Mouse (Mus musculus) layer of hippocampus, postnatal 14 days (tissue): ENCODE results near the gene Olfr201. TPM values are rescaled to one million over a fixed set of nuclear protein-coding genes. Genes with fewer than 3 reads are reported as not detected.
"Not testable (repeated sequence)": the region's sequence is repeated elsewhere in the genome, so short reads cannot be mapped to it uniquely, and the experiment has no call there.

Source experiments
- DNase-seq, 2 experiments: peaks; one replicate each; pipeline ENCODE4 v3.0.0; 2021 to 2022; ENCODE audit warnings: low spot score in 2 of 2, mixed read lengths in 1 of 2
- long read RNA-seq, 2 experiments: library from polyadenylated mRNA; stranded (forward); transcript quantifications; one replicate each; pipeline ENCODE4 v2.0.0; 2021
- total RNA-seq, 2 experiments: library from RNA; stranded (reverse); gene quantifications; 2 replicates each; pipeline ENCODE4 v1.2.3; 2021

Olfr201 gene
- total RNA-seq = not detected
- long read RNA-seq, experiment 1 = 0 reads
- long read RNA-seq, experiment 2 = 0 reads

- DNase-seq = not testable (repeated sequence)
Measured at GRCm38 (mm10) chr16:59272532-59272931, at the start of gene Olfr201. TSS of gene Olfr201 (minus strand) at chr16:59272632.

GRCm38 (mm10) chr16:59318148-59318547 lies 45.7 kb upstream of the Olfr201 start, which contains the start of gene Olfr204:
TSS of gene Olfr204 (minus strand) at chr16:59318248.
- no peak for DNase-seq

- DNase-seq = no peak
Measured at GRCm38 (mm10) chr16:59298581-59298980, 26.1 kb upstream of the Olfr201 start, which contains the start of gene Olfr203. TSS of gene Olfr203 (plus strand) at chr16:59298881.

DNA sequence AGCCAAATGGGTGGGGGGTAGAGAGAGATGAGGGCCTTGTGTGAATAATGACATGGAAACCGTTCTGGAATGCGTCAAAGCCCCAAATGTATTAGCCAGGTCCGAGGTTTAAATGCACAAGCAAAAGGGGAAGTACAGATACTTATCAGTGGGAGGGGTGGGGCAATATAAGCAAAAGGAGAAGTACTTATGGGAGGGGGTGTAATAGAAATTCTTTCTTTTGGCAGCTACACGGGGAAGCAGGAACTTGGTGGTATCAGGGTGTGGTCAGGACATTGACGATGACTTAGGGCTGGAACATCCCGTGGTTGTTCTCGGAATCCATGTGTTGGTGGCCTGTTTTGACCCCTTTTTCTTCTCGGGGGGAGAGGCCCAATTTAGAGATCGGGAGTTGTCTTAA lies 15.1 kb upstream of the Olfr201 start:
- not testable (repeated sequence) for DNase-seq

- DNase-seq = no peak
Measured at GRCm38 (mm10) chr16:59286693-59287092, 14.3 kb upstream of the Olfr201 start, which contains the start of gene Olfr202. TSS of gene Olfr202 (minus strand) at chr16:59286793.

DNA sequence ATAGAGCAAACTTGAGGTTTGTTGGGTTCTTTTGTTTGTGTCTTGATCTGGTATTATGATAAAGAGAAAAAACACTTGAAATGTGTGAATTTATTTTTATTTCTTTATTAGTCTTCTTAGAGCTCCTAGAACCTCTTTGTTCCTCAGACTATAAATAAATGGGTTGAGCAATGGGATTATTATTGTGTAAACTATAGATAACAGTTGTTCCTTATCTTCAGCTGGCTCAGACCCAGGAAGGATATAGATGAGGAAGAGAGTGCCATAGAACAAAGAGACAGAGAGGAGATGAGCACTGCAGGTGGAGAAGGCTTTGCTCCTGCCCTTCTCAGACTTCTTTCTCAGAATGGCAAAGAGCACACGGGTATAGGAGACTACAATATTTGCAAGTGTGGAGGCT lies 11.0 kb upstream of the Olfr201 start:
- no peak for DNase-seq

GRCm38 (mm10) chr16:59280542-59280941 lies 8.1 kb upstream of the Olfr201 start:
- no peak for DNase-seq

DNA sequence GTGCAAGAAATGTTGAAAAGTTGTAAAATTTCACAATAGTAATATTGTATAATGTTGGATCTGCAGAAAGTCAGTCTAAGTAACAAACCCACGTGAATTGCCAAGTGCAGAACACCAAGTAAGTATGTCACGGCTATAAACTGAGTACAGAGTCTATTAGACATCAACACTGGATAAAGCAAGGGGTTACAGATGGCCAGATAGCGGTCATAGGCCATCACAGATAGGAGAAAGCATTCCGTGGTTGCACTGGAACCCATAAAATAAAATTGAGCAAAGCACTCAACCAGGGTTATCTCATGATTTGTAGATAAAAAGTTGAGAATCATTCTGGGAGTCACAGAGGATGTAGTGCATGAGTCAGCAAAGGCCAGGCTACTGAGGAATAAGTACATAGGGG lies 3.3 kb downstream of the Olfr201 start:
- not testable (repeated sequence) for DNase-seq

GRCm38 (mm10) chr16:59249684-59250083 lies 22.7 kb downstream of the Olfr201 start:
- no peak for DNase-seq

GRCm38 (mm10) chr16:59219667-59220066 lies 52.8 kb downstream of the Olfr201 start, which contains the start of gene Olfr199:
TSS of gene Olfr199 (minus strand) at chr16:59219767.
- DNase-seq = not testable (repeated sequence)

DNA sequence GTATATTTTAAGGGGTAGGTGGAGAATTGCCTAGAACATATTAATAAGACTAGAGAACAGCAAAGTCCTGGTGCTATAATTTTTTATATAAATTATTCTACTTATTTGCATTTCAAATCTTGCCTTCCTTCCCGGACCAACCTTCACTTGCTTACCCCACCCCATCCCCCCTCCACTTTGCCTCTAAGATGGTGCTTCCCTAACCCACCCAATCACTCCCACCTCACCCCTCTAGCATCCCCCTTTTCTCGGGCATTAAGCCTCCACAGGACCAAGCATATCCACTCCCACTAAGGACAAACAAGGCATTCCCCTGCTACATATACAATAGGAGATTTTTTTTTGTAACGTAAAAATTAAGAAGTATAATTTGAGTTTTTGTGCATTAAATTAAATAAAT lies 54.6 kb downstream of the Olfr201 start:
- DNase-seq = not testable (repeated sequence)

Other genes starting within 250 kb of the Olfr201 start
- not detected for gene Olfr186, start 242.3 kb downstream of the Olfr201 start, total RNA-seq
- gene Olfr187, start 232.9 kb downstream of the Olfr201 start, total RNA-seq = not detected
- not detected for gene Olfr190, start 194.6 kb downstream of the Olfr201 start, total RNA-seq
- not detected for gene Olfr191, start 182.8 kb downstream of the Olfr201 start, total RNA-seq
- gene Olfr193, start 160.8 kb downstream of the Olfr201 start, total RNA-seq = not detected
- not detected for gene Olfr194, start 151.6 kb downstream of the Olfr201 start, total RNA-seq
- gene Olfr195, start 125.6 kb downstream of the Olfr201 start, total RNA-seq = not detected
- not detected for gene Olfr196, start 102.2 kb downstream of the Olfr201 start, total RNA-seq
- gene Olfr198, start 69.1 kb downstream of the Olfr201 start, total RNA-seq = not detected
- gene Olfr199, start 52.9 kb downstream of the Olfr201 start, total RNA-seq = not detected
- not detected for gene Olfr202, start 14.2 kb upstream of the Olfr201 start, total RNA-seq
- gene Olfr203, start 26.2 kb upstream of the Olfr201 start, total RNA-seq = not detected
- under 1 TPM in 1 of 2 experiments, not detected in 1; 0.07 TPM for gene Olfr204, start 45.6 kb upstream of the Olfr201 start, total RNA-seq
- not detected for gene Olfr205, start 58.5 kb upstream of the Olfr201 start, total RNA-seq
- gene Olfr206, start 76.6 kb upstream of the Olfr201 start, total RNA-seq = not detected
- gene Olfr209, start 91.4 kb upstream of the Olfr201 start, total RNA-seq = not detected
- not detected for gene Gabrr3, start 134.7 kb upstream of the Olfr201 start, total RNA-seq
- 10 to 100 TPM; 10.1 to 12.9 TPM for gene Riox2, start 199.1 kb upstream of the Olfr201 start, total RNA-seq